Mouse (Mus musculus): ENCODE measurements at regions not wholly inside any gene's neighbourhood (a gene's known extent, or its start where the extent isn't known, plus 50 kb on each side); places are given as distances from the start of the nearest gene placed in this dataset.

DNA sequence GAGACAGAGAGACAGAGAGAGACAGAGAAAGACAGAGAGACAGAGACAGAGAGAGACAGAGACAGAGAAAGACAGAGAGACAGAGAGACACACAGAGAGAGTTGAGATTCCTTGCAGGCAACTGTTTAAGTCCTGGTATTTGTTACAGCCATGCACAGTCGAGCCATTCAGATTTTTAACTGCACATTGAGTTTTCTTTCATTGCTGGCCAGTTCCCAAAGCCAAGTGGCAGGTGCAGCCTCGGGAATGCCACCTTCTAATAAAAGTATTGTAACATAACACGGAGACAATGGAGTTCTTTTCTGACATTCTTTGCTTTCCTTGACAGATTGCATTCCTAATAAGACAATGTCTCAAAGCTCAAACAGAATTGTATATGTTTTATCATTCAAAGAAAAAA, 306.3 kb upstream of the Flrt2 start:
- no peak for DNase-seq (ENCODE audit: low read depth)

DNA sequence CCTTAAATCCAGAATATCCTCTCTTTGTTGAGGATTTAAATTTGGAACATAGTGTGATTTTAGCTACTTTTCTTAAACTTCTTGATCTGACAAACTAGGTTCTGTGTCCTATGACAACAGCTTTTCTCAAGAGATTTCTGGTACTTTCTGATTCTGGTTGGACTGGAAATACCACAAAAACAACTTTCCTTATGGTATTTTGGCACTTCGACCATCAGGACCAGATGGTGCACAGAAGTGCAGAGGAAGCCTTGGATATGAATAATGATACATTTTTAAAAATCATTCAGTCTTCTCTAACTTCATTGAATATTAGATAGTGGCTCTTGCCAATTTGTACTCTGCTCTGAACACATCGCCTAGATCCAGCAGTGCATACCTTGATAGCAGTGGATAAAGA, 303.8 kb upstream of the Flrt2 start:
- DNase-seq (ENCODE audit: low read depth) = no peak

- DNase-seq (ENCODE audit: low read depth) = no peak
These were observed 299.2 kb upstream of the Flrt2 start for GRCm38 (mm10) chr12:95392821-95393220.

- no peak for DNase-seq (ENCODE audit: low read depth)
These were observed 297.0 kb upstream of the Flrt2 start for GRCm38 (mm10) chr12:95394991-95395530.

GRCm38 (mm10) chr12:95420861-95421260, 271.2 kb upstream of the Flrt2 start:
- no peak for DNase-seq (ENCODE audit: low read depth)

- no peak for DNase-seq (ENCODE audit: low read depth)
These were observed 267.3 kb upstream of the Flrt2 start for GRCm38 (mm10) chr12:95424739-95425138.

- no peak for DNase-seq (ENCODE audit: low read depth)
These were observed 254.8 kb upstream of the Flrt2 start for GRCm38 (mm10) chr12:95437226-95437625.

DNA sequence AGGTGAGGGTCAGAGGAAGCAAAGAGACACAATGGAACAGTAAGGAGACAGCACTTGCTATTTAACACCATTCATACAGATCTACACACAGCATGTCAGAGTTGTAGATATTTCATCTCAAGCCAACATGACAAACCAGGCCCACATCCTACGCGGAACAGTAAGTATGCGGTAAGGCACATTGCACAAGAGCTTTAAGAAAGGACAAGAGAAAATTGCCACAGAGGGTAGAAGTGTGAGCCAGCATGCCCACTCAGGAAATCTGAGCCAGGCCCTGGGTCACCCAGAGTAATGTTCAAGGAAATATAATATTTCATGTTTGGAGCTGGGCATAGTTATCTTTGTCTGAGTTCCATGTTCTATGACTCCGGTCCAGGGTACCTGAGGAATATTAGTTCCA, 234.5 kb upstream of the Flrt2 start:
- no peak for DNase-seq (ENCODE audit: low read depth)

DNA sequence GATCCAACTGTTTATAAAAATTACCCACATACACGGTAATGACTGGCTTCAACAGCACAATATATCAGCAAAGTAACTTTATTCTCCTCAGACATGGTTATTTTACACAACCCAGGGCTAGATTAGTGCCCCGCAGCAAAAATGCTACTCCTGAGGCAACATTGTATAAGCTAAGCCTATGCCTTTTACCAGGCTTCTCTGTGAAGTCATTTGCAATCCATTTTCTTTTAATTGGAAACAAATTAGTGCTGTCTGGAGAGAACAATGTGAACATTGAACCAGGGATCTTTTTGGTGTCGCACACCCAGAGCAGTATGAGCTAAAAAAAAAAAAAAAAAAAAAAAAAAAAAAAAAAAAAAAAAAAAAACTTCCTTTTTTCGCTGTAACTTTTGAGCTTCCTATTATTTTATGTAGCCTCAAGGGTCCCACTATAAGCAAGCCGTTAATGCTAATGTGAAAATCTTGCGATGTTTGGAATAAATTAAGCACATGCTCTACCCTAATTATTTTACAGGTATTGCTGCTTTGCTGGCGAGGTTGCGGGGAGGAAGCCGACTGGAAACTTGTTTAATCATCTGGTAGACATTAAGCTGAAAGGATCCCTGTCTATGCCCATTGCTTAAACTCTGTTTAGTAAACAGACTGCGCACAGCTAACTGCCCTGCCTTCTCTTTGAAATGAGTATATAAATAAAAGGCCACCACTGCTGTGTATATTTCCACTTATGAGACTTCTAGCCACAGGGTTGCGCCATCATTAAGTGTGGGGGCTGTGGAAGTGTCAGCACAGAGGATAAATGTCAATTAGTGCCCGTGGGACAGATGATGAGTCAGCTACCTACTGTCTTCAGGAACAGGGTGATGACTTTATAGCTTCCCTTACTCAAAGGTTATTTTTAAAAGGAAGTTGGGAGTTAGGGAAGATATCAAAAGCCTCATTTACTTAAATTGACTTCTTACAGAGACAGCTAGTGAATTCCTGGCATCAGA, 225.2 kb upstream of the Flrt2 start:
- DNase-seq (ENCODE audit: low read depth) = peak; percentile 24

DNA sequence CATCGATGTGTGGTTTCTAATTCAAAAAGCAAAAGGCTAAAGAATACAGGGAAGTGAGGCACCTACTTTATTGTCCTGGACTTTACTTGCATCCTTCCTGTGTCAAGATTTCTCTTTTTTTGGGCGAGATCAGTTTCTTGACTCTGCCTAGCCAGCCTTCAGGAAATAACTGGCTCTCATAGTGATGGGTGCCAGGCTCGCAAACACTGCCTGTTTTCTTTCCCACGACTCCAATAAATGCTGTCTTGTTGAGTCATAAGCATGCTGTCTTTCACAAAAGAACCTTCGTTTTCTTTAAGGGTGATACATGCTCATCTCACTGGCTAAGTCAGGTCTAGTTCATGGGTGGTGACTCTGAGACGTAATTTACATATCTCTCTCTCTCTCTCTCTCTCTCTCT, 222.1 kb upstream of the Flrt2 start:
- peak; percentile 44 for DNase-seq (ENCODE audit: low read depth)

GRCm38 (mm10) chr12:95486502-95486901, 205.5 kb upstream of the Flrt2 start:
- no peak for DNase-seq (ENCODE audit: low read depth)

DNA sequence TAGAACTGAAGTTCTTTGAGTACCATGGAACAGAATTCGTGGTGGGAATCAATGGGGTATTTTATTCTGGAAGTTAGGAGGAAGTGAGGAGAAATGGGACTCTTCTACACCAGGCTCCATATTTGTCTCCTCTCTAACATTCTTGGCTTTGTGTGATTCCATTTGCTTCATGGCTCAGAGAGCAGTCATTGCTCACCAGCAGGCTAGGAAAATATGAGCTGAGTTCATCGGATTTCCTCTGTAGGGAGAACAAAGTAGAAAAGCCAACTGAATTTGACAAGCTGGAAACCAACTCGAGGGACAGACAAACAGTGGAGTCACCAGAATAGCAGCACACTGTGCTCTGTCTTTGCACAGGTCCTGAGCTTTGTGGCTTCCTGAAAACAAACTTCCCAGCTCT, 203.7 kb upstream of the Flrt2 start:
- DNase-seq (ENCODE audit: low read depth) = no peak

GRCm38 (mm10) chr12:95489374-95489773, 202.7 kb upstream of the Flrt2 start:
- DNase-seq (ENCODE audit: low read depth) = peak; percentile 46

DNA sequence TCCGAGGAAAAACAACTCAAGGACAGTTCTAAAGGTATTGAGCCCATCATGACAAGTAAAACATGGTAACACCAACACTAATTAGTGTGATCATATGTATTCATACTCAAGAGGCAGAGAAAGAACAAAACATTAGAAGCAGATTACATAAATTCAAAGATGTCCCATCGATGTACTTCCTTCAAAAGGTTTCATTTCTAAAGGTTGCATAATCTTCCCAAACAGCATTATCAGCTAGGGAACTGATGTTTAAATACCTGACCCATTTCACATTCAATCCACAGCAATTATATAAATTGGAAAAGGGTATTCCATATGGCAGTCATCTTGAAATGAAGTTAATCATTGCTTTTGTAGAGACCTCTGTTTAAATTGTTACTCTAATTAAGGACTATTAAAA, 202.2 kb upstream of the Flrt2 start:
- DNase-seq (ENCODE audit: low read depth) = no peak

DNA sequence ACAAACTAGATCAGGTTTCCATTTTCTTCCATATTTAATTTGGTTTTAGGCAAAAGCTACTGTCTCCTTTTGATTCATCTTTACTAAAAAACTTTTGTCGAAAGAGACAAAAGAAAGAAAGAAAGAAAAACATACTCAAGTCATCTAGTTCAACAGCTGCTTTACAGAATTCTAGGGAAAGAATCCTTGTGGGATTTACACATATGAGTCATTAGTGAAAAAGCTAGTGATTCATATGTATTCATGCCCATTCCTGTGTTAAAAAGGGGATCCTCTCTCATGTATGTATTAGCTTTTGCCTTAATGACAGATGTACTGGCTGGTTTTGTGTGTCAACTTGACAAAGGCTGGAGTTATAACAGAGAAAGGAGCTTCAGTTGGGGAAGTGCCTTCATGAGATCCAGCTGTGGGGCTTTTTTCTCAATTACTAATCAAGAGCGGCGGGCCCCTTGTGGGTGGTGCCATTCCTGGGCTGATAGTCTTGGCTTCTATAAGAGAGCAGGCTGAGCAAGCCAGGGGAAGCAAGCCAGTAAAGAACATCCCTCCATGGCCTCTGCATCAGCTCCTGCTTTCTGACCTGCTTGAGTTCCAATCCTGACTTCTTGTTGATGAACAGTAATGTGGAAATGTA, 200.1 kb upstream of the Flrt2 start:
- DNase-seq (ENCODE audit: low read depth) = peak; percentile 70

DNA sequence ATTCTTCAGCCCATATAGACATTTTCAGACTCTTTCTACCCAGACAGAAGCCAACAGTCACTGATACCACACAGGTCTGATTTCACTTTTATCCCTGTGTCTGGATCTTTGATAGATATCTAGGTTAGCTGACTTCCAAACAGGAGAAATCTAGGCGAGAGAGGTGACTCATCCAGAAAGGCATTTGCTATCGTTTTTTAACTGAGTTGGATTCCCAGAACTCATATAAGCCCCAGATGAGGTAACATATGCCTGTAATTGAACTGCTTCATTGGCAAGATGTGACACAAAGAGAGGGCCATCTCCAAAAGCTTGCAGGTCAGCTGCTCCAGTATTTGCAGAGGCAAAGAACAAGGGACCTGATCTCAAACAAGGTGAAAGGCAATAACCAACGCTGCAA, 190.6 kb upstream of the Flrt2 start:
- peak; percentile 37 for DNase-seq (ENCODE audit: low read depth)

- DNase-seq (ENCODE audit: low read depth) = no peak
These were observed 172.0 kb upstream of the Flrt2 start for GRCm38 (mm10) chr12:95520008-95520407.

DNA sequence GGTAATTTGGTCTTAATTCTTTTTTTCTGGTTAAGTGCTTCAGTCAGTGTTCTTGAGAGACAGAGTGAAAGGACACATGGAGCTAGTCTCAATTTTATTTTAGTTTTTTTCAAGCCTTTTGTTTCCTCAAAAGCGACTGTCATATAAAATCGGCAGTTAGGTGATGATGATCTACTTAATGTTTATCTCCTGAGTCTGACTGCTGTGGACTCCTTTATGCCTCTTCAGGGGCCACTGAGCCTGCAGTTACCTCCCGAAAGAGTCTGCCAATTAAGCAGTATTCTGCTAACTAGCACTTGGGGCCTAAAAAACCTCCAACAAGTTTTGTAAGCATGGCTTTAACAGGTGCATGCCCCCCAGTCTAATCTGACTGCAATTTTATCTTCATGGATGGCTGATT, 170.0 kb upstream of the Flrt2 start:
- no peak for DNase-seq (ENCODE audit: low read depth)

GRCm38 (mm10) chr12:95533888-95534639, 158.0 kb upstream of the Flrt2 start:
- DNase-seq (ENCODE audit: low read depth) = no peak

- no peak for DNase-seq (ENCODE audit: low read depth)
These were observed 144.7 kb upstream of the Flrt2 start for GRCm38 (mm10) chr12:95547301-95547700.

DNA sequence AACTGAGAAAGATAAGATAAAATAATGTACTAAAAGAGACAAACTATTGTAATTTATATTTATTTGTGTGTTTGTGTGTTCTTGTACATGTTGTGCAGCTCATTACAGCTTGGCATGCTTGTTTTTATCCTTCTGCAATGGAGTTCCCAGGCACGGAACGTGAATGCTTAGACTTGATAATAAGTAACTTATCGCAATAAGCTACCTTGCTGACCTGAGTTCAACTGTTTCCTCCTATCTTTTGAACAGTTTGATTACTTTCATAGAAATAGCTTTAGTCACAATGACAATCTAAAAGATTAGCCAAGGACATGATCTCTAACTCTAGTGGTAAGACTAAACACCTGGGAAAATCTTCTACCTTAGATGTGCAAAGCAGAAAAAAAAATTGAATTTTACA, 138.9 kb upstream of the Flrt2 start:
- DNase-seq (ENCODE audit: low read depth) = no peak

- DNase-seq (ENCODE audit: low read depth) = no peak
These were observed 133.2 kb upstream of the Flrt2 start for GRCm38 (mm10) chr12:95558706-95559406.

Measured in NIH3T3 (cell line).